Mouse (Mus musculus) gastrocnemius, postnatal 25 days (tissue): ENCODE measurements at regions not wholly inside any gene's neighbourhood (a gene's known extent, or its start where the extent isn't known, plus 50 kb on each side); places are given as distances from the start of the nearest gene placed in this dataset.

Experiments
- DNase-seq: peaks from one replicate; pipeline ENCODE4 v3.0.0; 2022

DNA sequence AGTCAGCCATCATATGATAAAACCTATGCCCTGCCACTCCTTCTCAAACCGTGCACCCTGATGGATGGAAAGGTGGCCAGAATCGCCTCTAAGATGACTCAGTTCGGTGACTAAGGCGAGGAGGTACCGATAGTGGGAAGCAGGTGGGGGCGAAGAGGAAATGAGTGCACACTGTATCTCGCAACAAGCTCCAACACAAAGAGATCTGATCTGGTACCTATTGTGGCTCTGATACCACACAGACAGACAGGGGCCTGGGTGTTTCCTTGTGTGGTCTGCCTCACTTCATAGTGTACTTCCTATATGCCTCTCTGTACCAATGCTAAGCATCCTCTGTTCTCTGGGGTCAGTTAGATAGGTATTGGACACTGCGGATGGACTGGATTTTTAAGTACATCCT lies 178.0 kb upstream of the Lpp start:
- no peak for DNase-seq

DNA sequence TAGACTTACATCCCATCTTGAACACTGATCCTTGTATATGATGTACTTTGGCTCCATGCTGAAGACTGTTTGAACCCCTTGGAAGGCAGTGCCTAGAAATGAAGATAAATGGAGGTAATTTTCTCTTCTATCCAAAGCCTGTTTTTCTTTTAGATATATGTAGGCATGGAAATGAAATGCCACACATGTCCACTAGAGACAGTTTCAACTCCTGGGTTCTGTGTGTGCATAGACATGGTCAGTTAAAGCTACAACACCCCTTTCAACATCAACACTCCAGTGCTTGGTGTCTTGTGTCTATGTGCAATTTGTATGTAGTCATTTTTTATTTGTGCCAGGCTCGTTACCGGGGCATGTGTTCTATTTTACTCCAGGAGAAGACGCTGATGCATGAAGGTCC lies 179.7 kb upstream of the Lpp start:
- DNase-seq, result no peak

DNA sequence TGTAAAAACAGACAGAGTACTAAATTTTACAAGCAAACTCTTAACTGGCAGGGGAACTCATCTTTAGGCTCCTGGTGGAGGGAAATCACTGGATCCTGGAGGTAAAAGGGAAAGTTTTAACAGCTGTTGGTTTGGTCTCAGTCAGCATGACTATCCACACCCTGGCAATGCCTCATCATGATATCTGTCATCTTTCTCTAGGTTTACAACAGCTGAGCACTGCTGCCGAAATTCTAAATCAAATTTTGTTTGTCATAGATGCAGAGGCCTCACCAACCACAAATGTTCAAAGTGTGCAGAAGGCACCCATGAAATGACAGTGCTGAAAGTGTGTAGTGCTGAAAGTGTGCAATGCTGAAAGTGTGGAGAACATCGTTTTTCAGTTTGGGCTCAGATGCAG lies 180.6 kb upstream of the Lpp start:
- DNase-seq, result no peak

DNA sequence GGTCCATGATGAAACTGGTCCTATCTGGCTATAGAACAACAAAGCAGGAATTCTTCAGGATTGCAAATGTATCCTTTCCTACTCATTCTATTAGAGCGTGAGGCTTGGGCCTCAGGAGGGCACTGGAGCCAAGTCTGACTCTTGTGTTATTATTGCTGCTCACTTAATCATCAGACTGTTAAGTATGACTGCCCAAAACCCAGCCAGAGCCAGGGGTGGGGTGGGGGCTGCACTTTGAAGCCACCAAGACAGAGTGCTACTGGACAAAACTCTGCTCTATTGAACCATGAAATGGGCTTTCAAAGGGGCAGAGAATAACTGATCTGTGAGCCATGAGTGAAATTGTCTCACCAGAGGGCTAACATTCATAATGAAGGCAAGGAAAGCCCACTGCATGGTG lies 181.7 kb upstream of the Lpp start:
- no peak for DNase-seq

DNA sequence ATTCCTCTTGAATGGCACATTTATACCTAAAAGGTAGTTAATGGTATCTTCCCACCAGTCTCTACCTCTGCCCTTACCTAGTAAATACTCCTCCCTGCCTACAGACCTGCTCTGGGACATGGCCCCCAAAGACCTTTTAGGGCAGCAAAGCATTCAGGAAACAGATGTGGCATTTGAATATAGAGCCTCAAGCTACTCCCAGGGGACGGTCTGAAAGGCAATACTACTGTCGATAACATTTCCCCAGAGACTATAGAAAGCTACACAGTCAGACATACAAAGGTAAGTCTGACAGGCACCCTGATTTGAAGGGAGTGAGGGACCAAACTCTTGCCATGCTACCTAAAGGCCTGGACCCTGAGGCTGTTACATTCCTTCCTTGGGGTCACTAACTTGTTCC lies 184.4 kb upstream of the Lpp start:
- no peak for DNase-seq

DNA sequence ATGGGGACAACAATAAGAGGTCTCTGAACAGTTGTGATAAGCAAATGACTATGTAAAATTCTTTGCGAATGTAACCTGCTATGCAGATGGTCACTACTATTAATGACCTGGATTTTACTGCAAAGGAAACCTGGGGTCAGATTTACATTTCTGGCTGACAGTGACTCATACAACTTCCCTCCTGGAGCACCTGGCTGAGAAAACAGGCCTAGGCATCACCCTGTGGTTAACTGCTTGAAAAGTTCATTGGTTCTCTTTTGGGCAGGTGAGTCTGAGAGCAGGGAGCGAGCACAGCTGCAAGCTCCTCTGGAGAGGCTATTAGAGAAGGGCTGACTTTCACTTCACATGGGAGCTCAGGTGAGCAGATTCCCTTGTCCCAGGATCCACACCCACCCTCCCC lies 185.2 kb upstream of the Lpp start:
- DNase-seq, result no peak

DNA sequence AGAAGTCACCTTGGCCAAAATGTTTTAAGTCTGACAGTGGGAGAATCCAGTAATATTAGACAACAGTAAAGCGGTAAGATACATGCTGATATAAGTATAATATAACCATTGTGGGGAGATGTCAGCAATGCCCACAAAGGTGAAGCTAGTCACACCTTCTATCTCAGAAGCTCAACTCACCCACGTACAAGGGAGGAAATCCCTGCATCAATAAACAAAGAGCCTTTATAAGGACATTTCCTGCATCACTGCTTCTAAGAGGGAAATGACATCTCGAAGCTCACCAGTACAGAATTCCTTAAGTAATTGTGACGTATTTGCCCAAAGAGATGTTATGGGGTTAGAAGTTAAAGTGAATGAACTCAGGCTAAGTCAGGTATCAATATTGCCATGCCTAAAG lies 186.3 kb upstream of the Lpp start:
- no peak for DNase-seq

DNA sequence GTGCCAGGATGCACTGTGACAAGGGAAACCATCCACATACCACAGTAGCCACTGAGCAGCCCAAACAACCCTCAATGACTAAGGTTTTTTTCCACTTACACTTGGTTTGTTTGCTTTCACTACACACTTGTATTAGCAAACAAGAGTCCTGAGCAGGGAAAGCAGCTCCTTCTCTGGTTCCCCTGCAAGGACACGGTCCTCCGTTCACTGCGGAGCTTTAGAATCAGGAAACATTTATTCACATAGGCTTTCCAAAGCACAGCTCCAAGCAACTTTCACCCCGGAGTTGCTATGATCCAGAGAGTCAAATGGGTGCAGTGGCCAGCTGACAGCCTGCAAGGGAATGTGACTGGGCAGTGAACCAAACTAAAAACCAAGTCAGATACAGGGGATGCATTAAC lies 186.8 kb upstream of the Lpp start:
- DNase-seq, result no peak

DNA sequence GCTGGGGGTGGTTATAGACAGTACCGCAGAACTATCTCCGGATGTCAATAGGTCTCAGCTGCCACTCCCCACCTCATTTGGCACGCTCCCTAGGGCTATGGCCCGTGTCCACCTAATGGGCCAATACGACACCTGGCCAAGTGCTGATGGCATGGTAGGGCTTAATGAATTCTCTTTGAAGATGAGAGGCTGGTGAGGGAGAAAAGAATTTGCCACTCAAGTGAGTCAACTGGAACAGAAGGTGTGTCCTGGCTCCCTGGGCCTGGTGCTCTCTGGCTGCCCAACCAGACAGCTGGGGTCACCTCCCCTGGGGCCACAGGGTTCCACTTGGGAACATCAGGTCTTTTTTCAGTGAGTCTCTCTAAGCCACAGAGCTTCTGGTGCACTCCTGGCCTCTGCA lies 187.7 kb upstream of the Lpp start:
- DNase-seq, result peak; percentile 68

DNA sequence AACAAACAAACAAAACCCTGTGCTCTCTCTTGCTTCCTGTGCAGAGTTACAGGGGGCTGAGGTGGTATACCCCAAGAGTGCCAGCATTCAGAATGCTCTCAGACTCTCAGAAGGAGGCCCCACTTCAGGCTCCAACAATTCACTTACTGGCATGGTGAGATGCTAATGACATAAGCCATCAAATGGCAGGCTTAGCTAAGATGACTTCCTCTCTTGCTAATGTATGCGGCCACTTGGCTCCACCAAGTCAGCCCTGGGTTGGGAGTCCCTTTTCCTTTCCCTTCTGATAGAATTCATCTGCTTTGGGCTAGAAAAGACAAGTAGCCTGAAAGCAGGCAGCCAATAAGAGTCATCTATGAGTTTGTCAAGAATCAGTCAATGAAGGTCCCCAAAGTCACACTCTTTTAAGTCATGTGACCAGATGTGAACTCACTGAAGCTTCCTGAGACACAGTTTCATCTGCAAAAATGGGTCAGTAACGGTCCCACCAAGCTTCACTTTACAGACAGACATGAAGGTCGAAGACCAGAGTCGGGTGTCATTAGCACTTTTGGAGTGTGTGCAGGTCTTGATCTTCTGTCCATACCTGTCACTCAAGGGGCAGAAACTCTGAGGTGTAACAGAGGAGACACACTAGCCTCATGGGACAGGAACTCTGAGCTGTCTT lies 189.1 kb upstream of the Lpp start:
- no peak for DNase-seq

DNA sequence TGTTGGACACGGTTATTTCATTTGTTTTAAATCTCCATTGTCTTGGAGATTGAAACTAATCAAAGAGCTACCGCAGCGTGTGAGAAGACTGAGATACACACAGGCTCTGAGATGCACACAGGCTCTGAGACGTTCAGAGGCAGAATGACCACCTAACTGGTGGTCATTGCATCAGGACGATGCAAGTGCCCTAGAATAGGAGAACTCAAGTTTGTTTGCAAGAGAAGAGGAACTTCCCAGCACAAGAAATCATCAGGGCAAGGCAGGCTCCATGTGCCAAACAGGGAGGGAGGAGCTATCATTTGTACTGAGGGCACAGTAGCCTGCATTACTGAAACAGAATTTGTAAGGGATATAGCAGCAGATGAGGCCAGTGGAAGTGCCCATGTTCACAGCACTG lies 190.7 kb upstream of the Lpp start:
- DNase-seq, result no peak

DNA sequence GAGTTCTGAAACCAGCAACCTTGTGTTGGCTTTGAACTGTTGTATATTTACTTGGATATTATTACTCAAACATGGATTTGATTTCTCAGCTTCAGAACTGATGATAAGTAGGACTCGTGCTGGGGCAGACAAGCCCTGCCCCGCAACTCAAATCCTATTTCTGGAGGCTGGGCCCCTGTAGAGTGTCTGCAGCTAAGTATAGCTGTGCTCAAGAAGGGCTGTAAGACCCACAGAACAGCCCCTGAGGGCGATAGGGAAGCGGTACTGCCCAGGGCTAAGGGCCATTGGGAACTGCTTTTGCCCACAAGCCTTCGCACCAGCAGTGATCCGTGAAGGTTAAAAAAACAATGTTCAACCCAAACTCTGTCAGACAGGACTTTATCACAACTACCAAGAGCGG lies 191.9 kb upstream of the Lpp start:
- DNase-seq, result no peak

DNA sequence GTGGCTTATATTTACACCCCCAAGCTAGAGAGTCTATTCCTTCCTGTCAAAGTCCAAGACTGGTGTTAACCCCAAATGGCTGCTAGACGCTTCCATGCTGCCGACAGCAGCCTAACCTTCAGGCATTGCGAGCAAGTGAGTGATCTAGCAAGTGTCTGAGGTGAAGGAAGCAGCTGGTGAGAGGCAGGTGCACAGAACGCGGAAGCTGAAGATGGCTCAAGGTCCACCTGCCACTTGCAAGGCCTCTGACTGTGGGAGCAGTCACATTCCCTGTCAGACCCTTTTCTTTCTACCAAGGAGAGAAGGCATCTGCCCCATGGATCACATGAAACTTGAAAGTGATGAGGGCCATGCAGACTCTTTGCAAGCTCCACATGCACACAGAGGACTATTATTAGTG lies 193.1 kb upstream of the Lpp start:
- no peak for DNase-seq

DNA sequence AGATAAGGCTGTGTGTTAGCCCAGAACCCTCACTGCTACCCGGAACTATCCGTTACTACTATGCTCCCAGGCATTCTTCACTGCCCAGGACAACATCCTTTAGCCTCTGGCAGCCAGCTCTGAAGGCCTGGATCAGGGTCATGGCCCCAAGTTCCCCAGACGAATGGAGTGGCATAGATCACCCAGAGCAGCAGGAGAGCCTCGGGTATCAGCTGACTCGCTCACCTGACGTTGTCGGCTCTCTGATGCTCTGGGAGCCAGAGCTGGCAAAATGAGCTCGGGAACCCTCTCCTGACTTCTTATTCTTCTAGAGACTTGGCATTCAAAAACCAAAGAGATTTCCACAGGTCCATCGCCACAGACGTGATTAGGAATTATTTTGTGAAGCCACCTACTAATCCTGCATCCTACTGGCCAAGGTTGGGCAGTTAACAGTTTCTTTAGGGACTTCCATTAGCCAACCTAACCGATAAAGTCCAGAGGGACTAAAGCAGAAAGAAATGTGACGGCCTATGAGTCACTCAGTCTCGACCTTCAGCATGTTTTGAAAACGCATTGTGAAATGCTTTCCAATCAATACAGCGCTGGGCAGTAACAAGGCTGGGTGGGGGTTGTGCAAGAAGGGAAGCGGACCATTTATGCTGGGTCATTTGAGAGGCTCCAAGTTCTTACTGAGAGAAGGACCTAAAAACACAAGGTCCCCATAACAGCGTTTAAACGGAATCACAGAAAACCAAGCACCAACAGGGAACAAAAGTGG lies 193.7 kb upstream of the Lpp start:
- DNase-seq, result no peak

DNA sequence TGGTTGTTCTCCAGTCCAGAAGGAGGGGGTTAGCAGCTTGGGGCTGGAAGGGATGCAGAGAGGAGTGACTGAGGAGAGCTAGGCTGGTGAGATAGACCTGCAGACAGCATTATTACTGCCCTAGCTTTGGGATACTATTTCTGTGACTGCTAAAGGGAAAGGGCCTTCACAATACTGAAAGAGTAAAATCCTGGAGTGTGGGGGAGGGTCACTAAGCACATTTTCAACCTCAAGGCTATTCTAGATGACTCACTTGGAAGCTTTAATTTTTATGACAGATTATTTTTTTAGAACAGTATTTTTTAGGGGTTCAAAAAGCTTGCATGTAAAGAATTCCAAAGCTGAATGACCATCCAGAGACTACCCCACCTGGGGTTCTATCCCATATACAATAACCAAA lies 195.0 kb upstream of the Lpp start:
- DNase-seq, result no peak

DNA sequence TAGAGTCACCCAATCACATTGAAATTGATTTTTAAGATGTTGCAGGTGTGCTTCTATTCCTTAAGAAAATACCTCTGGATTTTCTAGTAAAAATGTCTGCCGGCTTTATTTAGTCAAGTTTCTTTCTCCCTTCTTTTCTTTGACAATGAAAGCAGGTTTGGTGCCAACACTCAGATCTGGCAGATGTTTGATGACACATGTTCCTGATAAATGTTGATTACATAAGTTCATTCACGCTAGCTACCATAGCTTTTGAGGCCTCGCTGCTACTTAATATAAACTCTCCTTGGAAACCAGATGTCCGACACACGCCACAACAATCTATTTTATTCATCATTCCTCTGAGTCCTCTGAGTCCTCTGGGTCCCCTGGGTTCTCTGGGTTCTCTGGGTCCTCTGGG lies 195.7 kb upstream of the Lpp start:
- no peak for DNase-seq

DNA sequence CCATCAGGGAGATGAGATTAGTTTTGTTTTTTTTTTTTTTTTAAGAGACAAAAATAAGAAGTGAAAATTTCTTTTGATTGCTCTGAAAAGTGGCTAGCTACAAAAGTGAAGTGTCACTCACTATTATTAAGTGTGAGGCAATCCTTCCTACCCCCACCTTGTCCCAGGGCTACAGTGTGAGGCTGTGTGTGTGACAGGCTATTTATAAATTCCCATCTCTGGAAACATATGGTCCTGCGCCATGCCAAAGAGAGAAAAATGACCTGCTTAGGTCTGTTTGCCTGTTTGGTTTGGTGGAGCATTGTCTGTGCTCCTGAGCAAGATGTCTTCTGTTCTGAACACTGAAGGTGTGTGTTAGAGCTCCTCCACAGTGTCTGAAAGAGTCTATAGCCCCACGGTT lies 199.4 kb upstream of the Lpp start:
- DNase-seq, result no peak

DNA sequence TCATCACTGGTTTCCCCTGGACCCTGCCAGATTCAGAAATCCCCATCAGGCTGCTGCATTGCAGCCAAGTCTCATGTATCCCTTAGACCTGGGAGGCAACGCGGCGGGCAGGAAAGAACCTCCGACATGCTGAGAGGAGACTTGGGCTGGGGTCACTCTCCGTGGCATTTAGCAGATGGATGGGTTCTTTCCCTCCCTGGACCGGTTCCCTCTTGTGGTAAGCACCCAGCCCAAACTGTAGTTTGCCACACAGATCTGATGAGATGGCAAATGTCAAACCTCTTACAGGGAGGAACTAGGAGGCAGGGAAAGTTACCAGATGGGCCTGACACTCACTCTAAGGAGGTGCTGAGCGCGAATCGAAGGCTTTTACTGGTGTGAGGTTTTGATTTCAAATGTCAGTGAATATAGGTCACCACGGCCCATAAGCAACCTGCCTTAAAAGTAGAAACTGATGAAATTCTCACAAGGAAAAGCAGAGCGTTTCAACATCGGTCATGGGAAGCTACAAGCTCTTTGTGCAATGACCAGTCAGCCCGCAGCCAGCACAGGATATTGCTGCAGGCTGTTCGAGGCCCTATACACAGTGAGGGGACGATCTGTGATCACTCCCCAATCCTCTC lies 199.9 kb upstream of the Lpp start:
- DNase-seq, result peak; percentile 38

DNA sequence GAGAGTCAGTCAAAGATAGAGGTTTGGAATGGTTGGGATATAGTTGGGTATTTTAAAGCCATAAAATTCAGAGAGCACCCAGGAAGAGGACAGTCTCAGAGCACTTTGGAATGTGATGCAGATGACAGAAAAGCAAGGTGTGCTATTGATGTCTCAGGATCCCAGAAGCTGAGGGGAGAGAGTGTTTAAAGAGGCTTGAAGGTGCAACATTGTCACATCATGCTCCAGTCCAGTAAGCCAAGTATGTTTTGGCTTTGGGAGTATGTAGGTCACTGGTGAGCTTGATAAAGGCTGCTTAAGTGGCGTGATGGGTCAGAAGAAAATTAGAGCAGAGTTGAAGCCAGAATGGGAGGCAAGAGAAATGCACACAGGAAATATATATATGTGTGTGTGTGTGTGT lies 201.3 kb upstream of the Lpp start:
- DNase-seq, result no peak

DNA sequence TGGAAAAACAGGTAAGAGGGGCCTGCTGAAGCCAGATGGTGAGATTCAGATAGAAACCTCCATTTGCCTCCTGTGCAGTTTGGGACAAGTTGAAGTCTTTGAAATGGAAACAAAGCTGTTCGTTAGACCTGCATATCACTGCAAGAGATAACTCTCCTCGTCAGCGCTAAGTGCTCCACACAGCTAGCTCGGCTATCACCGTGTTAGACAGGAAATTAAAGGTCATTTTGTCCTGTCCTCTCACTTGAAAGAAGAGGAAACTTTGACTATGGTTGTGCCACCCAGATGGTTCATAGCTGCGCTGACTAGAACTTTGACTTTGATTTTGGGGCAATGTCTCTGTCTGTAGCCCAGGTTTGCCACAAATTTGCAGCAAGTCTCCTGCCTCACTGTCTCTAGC lies 198.5 kb upstream of the Bcl6 start:
- DNase-seq, result no peak

DNA sequence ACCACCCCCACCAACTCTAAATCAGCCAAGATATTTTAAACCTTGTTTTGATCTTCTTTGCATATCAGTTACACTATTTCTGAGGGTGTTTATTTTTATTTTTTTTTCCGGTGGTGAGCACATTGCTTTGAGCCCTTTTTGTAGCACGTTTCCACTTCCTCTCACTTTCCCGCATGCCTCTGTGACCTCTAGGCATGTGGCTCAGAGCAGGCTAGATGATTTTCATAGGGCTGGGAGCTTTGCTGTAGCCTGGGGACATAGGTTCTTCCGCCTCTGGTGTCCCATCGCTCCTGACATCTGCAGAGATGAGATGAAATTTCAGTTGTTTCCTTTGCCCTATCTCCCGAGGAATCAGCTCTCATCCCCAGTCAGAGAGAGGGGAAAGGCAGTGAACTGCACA lies 197.3 kb upstream of the Bcl6 start:
- DNase-seq, result no peak

DNA sequence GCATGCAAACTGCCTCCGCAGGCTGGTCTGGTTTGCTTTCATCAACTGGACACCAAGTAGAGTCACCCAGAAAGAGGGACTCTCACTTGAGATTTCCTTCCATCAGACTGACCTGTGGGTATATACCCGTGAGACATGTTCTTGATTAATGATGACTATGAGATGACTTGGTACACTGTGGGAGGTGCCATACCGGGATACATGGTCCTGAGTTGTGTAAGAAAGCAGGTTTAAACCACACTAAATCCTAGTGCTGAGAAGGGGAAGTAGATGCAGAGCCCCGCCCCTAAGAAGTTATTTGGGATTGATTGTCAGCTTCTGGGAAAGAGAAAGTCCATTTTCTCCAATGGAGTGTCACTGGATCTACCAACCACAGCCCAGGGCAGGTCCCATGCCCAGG lies 196.2 kb upstream of the Bcl6 start:
- DNase-seq, result no peak

DNA sequence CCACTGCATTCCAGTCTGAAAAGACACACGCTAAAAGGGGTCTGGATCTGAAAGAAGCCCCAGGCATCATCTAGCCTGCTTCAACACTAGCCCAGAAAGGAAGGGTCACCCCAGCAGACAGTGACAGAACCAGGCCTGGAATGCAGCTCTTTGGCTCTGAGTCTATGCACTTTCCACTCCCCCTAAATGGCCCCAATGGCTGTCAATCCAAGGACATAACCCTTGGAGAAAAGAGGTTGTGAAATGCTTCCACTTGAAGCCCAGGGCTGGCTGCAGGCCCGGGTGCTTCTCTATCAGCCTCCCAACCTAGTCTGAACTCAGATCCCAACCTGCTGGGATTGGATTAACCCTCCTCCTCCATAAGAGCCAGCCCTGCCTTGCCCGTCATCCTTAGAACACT lies 194.6 kb upstream of the Bcl6 start:
- DNase-seq, result peak; percentile 77

DNA sequence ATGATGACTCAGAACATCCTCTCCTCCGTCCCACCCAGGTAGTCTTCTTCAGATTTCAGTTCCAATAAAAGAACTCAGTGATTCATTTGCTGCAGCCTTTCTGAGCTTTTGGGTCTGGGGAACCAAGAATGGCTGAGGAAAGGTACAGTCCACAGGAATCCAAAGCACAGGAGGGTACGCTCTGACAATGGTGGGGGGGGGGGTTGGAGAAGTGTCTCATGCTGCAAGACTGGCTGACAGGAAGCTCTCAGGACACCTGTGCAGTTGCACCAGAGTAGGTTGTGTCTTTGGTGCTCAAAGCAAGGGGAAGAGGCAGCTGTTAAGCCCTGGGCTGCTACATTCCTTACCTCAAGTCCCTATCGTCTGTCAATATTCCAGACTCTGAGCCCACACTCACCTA lies 192.7 kb upstream of the Bcl6 start:
- no peak for DNase-seq
